Mouse (Mus musculus): Measurements from ENCODE around the gene Trappc2l. TPM values are rescaled to one million over a fixed set of nuclear protein-coding genes. Genes with fewer than 3 reads are reported as not detected.

Gene Trappc2l
- total RNA-seq (2023), result 10 to 100 TPM; 39.5 to 48.7 TPM

GRCm38 (mm10) chr8:122611295-122612133, at the start of gene Trappc2l, which contains the start of gene Galns:
Gene Trappc2l (plus strand): TSS chr8:122611640.
Gene Galns (minus strand): TSS chr8:122611463.

GRCm38 (mm10) chr8:122567361-122568108, 43.9 kb upstream of the Trappc2l start, which contains the start of gene Cdt1:
Gene Cdt1 (plus strand): TSS chr8:122568015.

GRCm38 (mm10) chr8:122576648-122577022, 34.8 kb upstream of the Trappc2l start, which contains the start of gene Aprt:
Gene Aprt (minus strand): TSS chr8:122576909.

GRCm38 (mm10) chr8:122622727-122623126, 11.3 kb downstream of the Trappc2l start, which contains the start of gene Pabpn1l:
Gene Pabpn1l (minus strand): TSS chr8:122622739.

Other genes starting within 250 kb of the Trappc2l start
- gene Zc3h18, start 235.0 kb upstream of the Trappc2l start, total RNA-seq (2023), result 10 to 100 TPM; 48.2 to 51.7 TPM
- gene Il17c, start 189.6 kb upstream of the Trappc2l start, total RNA-seq (2023), result under 1 TPM in 1 of 2 experiments, not detected in 1; 0.53 TPM
- gene Cyba, start 178.7 kb upstream of the Trappc2l start, total RNA-seq (2023), result 100 to 1,000 TPM; 806 to 827 TPM
- gene Mvd, start 168.2 kb upstream of the Trappc2l start, total RNA-seq (2023), result 10 to 100 TPM in 1 of 2 experiments, 1 to 10 TPM in 1; 7.3 to 10.1 TPM
- not detected for gene Snai3, start 150.9 kb upstream of the Trappc2l start, total RNA-seq (2023)
- 10 to 100 TPM; 45.1 to 55.0 TPM for gene Rnf166, start 135.6 kb upstream of the Trappc2l start, total RNA-seq (2023)
- 10 to 100 TPM; 12.7 to 15.7 TPM for gene Ctu2, start 135.5 kb upstream of the Trappc2l start, total RNA-seq (2023)
- 10 to 100 TPM; 40.1 to 60.0 TPM for gene Piezo1, start 60.3 kb upstream of the Trappc2l start, total RNA-seq (2023)
- 10 to 100 TPM; 50.8 to 55.3 TPM for gene Cdt1, start 43.6 kb upstream of the Trappc2l start, total RNA-seq (2023)
- 100 to 1,000 TPM; 144 to 180 TPM for gene Aprt, start 34.7 kb upstream of the Trappc2l start, total RNA-seq (2023)
- 10 to 100 TPM; 78.3 to 78.7 TPM for gene Galns, start 177 bp upstream of the Trappc2l start, total RNA-seq (2023)
- not detected for gene Pabpn1l, start 11.1 kb downstream of the Trappc2l start, total RNA-seq (2023)
- gene Cbfa2t3, start 87.5 kb downstream of the Trappc2l start, total RNA-seq (2023), result 10 to 100 TPM; 24.7 to 28.0 TPM
- 1 to 10 TPM; 7.1 to 8.5 TPM for gene Acsf3, start 163.8 kb downstream of the Trappc2l start, total RNA-seq (2023)
- not detected for gene Cdh15, start 236.3 kb downstream of the Trappc2l start, total RNA-seq (2023)

All from neutrophil, adult 59 days (primary cell).